Mouse (Mus musculus): ENCODE measurements around the gene Rhoh.

Rhoh gene

GRCm38 (mm10) chr5:65860281-65861000 lies 572 bp upstream of the Rhoh start:
- no peak for DNase-seq (ENCODE audit: low spot score in 2 of 2)

DNA sequence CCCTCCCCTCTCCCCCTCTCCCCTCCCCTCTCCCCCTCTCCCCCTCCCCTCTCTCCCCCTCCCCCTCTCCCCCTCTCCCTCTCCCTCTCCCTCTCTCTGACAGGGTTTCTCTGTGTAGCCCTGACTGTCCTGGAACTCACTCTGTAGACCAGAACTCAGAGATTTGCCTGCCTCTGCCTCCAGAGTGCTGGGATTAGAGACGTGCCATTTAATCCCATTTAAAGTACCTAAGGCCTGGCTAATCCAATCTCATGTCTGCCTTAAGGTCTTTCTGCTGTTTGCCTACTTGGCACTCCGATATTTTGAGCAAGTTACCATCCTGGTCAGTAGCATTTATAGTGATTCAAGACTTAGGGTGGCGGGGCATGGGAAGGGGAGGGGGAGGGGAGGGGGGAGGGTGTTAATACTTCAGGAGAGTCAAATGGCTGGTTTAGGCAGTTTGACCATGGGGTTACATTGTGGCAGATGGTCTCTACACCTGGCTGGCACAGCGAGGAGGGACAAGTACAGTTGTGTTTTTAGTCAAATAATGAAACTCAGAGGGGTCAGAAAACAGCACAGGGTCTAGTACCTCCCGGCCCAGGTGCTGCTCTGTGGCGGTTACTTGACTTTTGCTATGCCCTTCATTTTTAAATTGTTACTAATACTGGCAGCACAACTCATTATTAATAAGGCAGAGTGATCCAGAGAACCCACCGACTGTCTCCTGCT lies 1.4 kb downstream of the Rhoh start:
- DNase-seq (ENCODE audit: low spot score in 2 of 2) = no peak

- no peak for DNase-seq (ENCODE audit: low spot score in 2 of 2)
These were observed 2.3 kb downstream of the Rhoh start for GRCm38 (mm10) chr5:65863349-65863749.

DNA sequence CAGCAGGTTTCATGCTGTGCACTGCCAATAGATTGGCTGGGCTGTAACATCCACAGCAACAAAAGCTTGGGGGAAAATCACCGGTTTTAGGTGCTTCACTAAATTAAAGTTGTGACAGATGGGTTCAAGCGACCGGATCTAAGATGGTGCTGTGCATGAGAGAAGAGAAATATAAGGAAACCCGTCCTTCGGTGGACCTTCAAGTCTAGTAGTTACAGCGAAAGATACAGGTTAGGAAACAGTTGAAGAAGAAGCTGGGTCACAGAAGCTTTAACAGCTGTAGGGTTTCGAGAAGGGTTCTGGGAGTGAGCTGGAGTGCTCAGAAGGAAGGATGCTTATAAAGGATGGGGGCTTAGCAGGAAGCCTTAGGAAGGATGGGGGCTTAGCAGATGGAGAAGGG lies 3.5 kb downstream of the Rhoh start:
- no peak for DNase-seq (ENCODE audit: low spot score in 2 of 2)

GRCm38 (mm10) chr5:65864946-65865345 lies 3.9 kb downstream of the Rhoh start:
- DNase-seq (ENCODE audit: low spot score in 2 of 2) = no peak

- DNase-seq (ENCODE audit: low spot score in 2 of 2) = no peak
These were observed 5.6 kb downstream of the Rhoh start for GRCm38 (mm10) chr5:65866591-65866990.

- no peak for DNase-seq (ENCODE audit: low spot score in 2 of 2)
These were observed 6.5 kb downstream of the Rhoh start for GRCm38 (mm10) chr5:65867380-65868116.

- no peak for DNase-seq (ENCODE audit: low spot score in 2 of 2)
These were observed 7.4 kb downstream of the Rhoh start for GRCm38 (mm10) chr5:65868419-65868818.

DNA sequence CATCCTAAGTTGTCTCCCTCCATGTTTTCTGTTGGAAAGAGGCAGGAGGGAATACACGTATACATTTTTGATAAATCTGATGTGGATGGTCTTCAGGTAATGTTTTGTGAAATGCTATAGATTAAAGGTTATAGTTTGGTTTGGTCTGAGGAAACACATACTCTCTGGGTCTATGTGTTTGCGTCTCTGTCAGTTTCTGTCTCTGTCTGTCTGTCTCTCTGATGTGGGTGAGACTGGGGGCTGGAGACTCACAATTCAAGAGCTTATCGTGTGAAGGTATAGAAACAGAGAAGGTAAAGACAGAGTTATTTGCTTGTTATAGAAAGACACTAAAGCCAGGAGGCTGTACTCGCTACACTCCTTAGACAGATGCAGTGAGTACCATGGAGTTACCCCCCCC lies 8.6 kb downstream of the Rhoh start:
- DNase-seq (ENCODE audit: low spot score in 2 of 2) = no peak

DNA sequence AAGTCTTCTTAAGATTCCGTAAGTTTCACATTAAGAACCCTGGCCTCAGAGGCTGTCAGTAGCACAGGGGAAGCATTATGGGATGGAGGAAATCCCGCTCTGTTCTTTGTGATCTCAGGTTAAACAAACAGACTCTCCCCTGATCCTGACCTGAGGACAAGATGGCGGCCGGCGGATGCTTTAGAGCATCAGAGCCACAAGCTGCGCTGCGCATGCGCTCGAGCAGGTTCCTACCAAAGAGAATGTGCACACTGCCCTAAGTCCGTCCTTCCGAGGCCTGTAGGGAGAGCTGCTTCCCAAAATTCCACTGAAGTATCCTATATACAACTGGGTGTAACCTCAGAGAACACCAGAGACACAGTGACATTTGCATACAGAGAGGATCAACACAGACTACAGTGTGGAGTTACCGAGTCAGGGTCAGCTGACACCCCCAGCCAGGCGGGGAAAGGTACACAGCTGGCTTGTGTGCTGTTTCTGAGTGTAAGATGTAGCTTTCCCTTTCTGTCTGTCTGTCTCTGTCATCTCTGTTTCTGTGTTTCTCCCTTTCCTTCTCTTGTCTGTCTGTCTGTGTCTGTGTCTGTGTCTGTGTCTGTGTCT lies 10.4 kb downstream of the Rhoh start:
- DNase-seq (ENCODE audit: low spot score in 2 of 2) = no peak

- no peak for DNase-seq (ENCODE audit: low spot score in 2 of 2)
These were observed 12.2 kb downstream of the Rhoh start for GRCm38 (mm10) chr5:65873212-65873611.

DNA sequence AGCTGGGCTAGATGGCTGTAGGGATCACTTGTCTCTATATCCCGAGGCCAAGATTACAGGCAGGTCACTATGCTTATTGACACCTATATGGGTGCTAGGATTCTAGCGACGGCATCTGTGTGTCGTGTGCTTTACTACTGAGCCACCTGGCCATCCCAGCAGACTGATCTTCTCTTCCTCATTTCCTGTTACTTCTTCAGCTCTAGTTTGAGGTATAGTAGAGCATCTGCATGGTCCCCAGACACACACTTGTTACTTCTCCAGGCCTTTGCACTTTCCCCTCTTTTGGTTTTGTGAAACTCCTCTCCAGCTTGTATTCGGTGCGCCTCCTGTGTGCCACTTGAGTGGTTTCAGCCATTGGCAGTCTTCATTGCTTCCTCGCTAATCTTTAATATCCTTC lies 14.3 kb downstream of the Rhoh start:
- no peak for DNase-seq (ENCODE audit: low spot score in 2 of 2)

GRCm38 (mm10) chr5:65878367-65878766 lies 17.4 kb downstream of the Rhoh start:
- DNase-seq (ENCODE audit: low spot score in 2 of 2) = no peak

- no peak for DNase-seq (ENCODE audit: low spot score in 2 of 2)
These were observed 20.2 kb downstream of the Rhoh start for GRCm38 (mm10) chr5:65881254-65881653.

- DNase-seq (ENCODE audit: low spot score in 2 of 2) = no peak
These were observed 21.6 kb downstream of the Rhoh start for GRCm38 (mm10) chr5:65882476-65883205.

- no peak for DNase-seq (ENCODE audit: low spot score in 2 of 2)
These were observed 22.3 kb downstream of the Rhoh start for GRCm38 (mm10) chr5:65883355-65883754.

GRCm38 (mm10) chr5:65885699-65886443 lies 24.9 kb downstream of the Rhoh start:
- no peak for DNase-seq (ENCODE audit: low spot score in 2 of 2)

GRCm38 (mm10) chr5:65888102-65888501 lies 27.1 kb downstream of the Rhoh start:
- DNase-seq (ENCODE audit: low spot score in 2 of 2) = no peak

DNA sequence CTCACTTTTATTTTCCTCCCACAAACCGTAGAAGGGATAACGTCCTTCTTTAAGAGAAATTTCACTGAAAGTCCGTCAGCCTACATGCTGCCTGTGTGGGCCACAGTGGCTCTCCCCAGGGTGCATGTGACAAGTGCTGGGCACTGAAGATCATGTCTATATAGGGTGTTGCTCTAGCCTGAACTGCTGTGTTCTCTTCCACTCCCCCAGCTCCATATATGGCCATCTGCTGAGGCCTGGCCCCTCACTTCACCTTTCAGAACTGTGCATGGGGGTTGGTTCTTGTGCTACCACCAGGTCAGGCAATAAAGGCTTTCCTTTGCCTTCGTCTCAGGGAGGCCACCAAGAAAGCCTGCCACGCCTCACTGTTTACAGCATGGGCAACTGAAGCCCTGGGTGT lies 28.0 kb downstream of the Rhoh start:
- DNase-seq (ENCODE audit: low spot score in 2 of 2) = no peak

- DNase-seq (ENCODE audit: low spot score in 2 of 2) = no peak
These were observed 30.3 kb downstream of the Rhoh start for GRCm38 (mm10) chr5:65891251-65891826.
